Mouse (Mus musculus): ENCODE measurements around the gene Col6a1.

DNA sequence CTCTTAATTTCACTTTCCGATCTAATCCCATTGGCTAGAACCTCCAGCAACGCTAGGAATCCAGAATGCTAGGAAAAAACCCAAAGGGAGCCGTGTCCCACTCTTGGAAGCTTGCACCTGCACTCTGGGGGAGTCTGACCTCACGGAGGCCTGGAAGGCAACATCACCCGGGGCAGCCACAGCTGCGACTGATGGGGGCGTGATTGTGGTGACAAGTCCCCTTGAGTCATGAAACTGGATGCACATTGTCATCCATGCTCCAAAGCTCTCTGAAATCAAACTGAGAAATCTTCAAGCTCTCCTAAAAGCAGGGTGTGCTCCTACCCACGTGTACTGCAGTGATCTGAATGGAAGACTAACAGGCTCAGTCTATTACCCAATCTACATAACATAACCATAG is 10.8 kb upstream of the Col6a1 start:
- TF ChIP-seq POLR2A (IDR thresholded peaks at IDR 0.05; ENCODE audit: extremely low read depth, insufficient read depth, low read length) (no peak), CTCF (IDR thresholded peaks at IDR 0.05; ENCODE audit: extremely low read depth, insufficient read depth, low read length) (no peak)

All from cortical plate, adult 2 months (tissue).